Mouse (Mus musculus): ENCODE measurements around the gene Ky.

- TF ChIP-seq CTCF (IDR thresholded peaks at IDR 0.05; ENCODE audit: control insufficient read depth, insufficient read depth, low read length) (no peak), POLR2A (IDR thresholded peaks at IDR 0.05; ENCODE audit: borderline replicate concordance, control insufficient read depth, low read depth, low read length) (no peak)
Measured at GRCm38 (mm10) chr9:102549211-102549610, 43.7 kb downstream of the Ky start.

All from bone marrow, adult 2 months (tissue).